Mouse (Mus musculus): ENCODE results near the gene Vmn2r100.

Gene Vmn2r100

GRCm38 (mm10) chr17:19504432-19504831, at the start of gene Vmn2r100:
TSS of gene Vmn2r100 (plus strand) at chr17:19504732.
- no peak for DNase-seq

- DNase-seq, result no peak
These were observed 21.7 kb upstream of the Vmn2r100 start for GRCm38 (mm10) chr17:19482866-19483265.

GRCm38 (mm10) chr17:19576927-19577326, 72.4 kb downstream of the Vmn2r100 start, which contains the start of gene Vmn2r101:
TSS of gene Vmn2r101 (plus strand) at chr17:19577227.
- DNase-seq, result no peak
